Mouse (Mus musculus): ENCODE results near the gene Syngr2.

DNA sequence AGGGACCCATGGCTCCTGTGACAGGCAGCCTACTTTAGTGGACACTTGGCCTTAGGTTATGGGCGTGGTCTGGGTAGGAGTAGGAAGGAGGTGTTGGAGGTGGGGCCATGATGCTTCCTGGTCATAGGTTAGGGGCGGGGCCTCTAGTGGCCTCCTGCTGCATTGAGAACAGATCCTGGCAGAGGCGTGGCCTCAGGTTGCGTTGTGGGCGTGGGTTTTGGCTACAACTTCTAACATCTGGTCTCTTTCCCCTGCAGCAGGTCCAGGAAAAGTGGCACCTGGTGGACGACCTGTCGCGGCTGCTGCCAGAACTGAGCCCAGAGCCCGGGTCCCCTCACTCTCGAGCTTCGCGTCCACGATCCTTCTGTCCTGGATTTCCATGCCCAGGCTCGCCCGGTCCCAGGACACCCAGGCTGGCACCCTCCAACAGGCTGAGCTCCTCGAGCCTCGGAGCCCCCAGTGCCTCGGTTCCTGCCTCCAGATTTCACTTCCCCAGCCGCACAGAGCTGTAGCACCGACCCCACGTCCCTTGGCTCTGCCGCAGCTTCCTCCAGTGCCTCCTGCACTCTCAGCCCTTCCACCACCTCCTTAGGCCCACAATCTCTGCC lies 17.1 kb upstream of the Syngr2 start:
- no peak for TF ChIP-seq CTCF (IDR thresholded peaks at IDR 0.05; ENCODE audit: low read depth, low read length)
- TF ChIP-seq TAL1 (conservative IDR thresholded peaks at IDR 0.05; ENCODE audit: low read depth, low read length), result no peak
- no peak for TF ChIP-seq GATA1 (IDR thresholded peaks at IDR 0.05; ENCODE audit: borderline replicate concordance, low read length)
- TF ChIP-seq GATA2 (IDR thresholded peaks at IDR 0.05; ENCODE audit: borderline replicate concordance, low read depth, low read length), result no peak
- no peak for TF ChIP-seq POLR2AphosphoS5 (IDR thresholded peaks at IDR 0.05; ENCODE audit: insufficient replicate concordance, low read depth, low read length)
